Mouse (Mus musculus): ENCODE results near the gene Mogs. TPM values are rescaled to one million over a fixed set of nuclear protein-coding genes. Genes with fewer than 3 reads are reported as not detected.
A peak's percentile ranks its signal among the peaks of the same experiment; 100 is the strongest.

Gene Mogs
- polyA plus RNA-seq, 1 experiment from 2014 or later, result 6.8 TPM

- peaks cover 49% of the 10 kb centered on the region for H3K4me1 ChIP-seq (ENCODE audit: control insufficient read depth, low read depth, low read length)
- H3K4me2 ChIP-seq (ENCODE audit: low read depth, low read length), result no peak overlapping the region
- 82% methylated on average over 11 of the region's 11 CpGs for WGBS (ENCODE audit: insufficient replicate concordance)
- H3K27ac ChIP-seq (ENCODE audit: low read length), result no peak overlapping the region
- H3K9me3 ChIP-seq (replicated peaks; ENCODE audit: control insufficient read depth, low read length), result no peaks in the 10 kb centered on the region
- H3K27me3 ChIP-seq (ENCODE audit: control insufficient read depth, insufficient read depth, low read depth, low read length), result no peaks in the 10 kb centered on the region
- H3K4me3 ChIP-seq (ENCODE audit: low read depth, low read length), result no peak overlapping the region
- ATAC-seq (ENCODE audit: low read depth), result no peak
- H3K9ac ChIP-seq (ENCODE audit: low read depth, low read length), result no peak overlapping the region
- H3K36me3 ChIP-seq (ENCODE audit: control insufficient read depth, insufficient read depth), result peaks cover 8% of the 10 kb centered on the region; the same call in 1 of the 2 replicates
Measured at GRCm38 (mm10) chr6:83118369-83118768, 3.1 kb downstream of the Mogs start.

GRCm38 (mm10) chr6:83118825-83119733 is 3.8 kb downstream of the Mogs start:
- Histone ChIP-seq H3K4me2 (ENCODE audit: low read depth, low read length) (no peak overlapping the region), H3K4me3 (ENCODE audit: low read depth, low read length) (no peak overlapping the region)
- no peak for ATAC-seq (ENCODE audit: low read depth)

GRCm38 (mm10) chr6:83119734-83120051 is 4.4 kb downstream of the Mogs start:
- H3K4me1 ChIP-seq (ENCODE audit: control insufficient read depth, low read depth, low read length), result peaks cover 49% of the 10 kb centered on the region
- 84% methylated on average over 7 of the region's 7 CpGs for WGBS (ENCODE audit: insufficient replicate concordance)
- H3K4me2 ChIP-seq (ENCODE audit: low read depth, low read length), result no peak overlapping the region
- H3K36me3 ChIP-seq (ENCODE audit: control insufficient read depth, insufficient read depth), result peaks cover 8% of the 10 kb centered on the region; the same call in 1 of the 2 replicates
- no peak overlapping the region for H3K27ac ChIP-seq (ENCODE audit: low read length)
- no peak for ATAC-seq (ENCODE audit: low read depth)
- H3K9me3 ChIP-seq (replicated peaks; ENCODE audit: control insufficient read depth, low read length), result no peaks in the 10 kb centered on the region
- no peak overlapping the region for H3K9ac ChIP-seq (ENCODE audit: low read depth, low read length)
- H3K4me3 ChIP-seq (ENCODE audit: low read depth, low read length), result no peak overlapping the region
- no peaks in the 10 kb centered on the region for H3K27me3 ChIP-seq (ENCODE audit: control insufficient read depth, insufficient read depth, low read depth, low read length)

More at GRCm38 (mm10) chr6:83118825-83119733, 3.8 kb downstream of the Mogs start:
- Histone ChIP-seq H3K36me3 (ENCODE audit: control insufficient read depth, insufficient read depth) (peaks cover 8% of the 10 kb centered on the region; the same call in 1 of the 2 replicates), H3K9ac (ENCODE audit: low read depth, low read length) (no peak overlapping the region), H3K4me1 (ENCODE audit: control insufficient read depth, low read depth, low read length) (peaks cover 51% of the 10 kb centered on the region), H3K9me3 (replicated peaks; ENCODE audit: control insufficient read depth, low read length) (no peaks in the 10 kb centered on the region), H3K27ac (ENCODE audit: low read length) (no peak overlapping the region), H3K27me3 (ENCODE audit: control insufficient read depth, insufficient read depth, low read depth, low read length) (no peaks in the 10 kb centered on the region)
- WGBS (ENCODE audit: insufficient replicate concordance), result 63% methylated on average over 14 of the region's 14 CpGs

- under 1% methylated on average over 38 of the region's 38 CpGs for WGBS (ENCODE audit: insufficient replicate concordance)
- H3K27ac ChIP-seq (ENCODE audit: low read length), result peak within 1 kb of the TSS; percentile 96
- peak; percentile 93 for ATAC-seq (ENCODE audit: low read depth)
- H3K4me3 ChIP-seq (ENCODE audit: low read depth, low read length), result peak within 1 kb of the TSS; percentile 77
- no peaks in the 10 kb centered on the region for H3K27me3 ChIP-seq (ENCODE audit: control insufficient read depth, insufficient read depth, low read depth, low read length)
- peaks cover 45% of the 10 kb centered on the region for H3K4me1 ChIP-seq (ENCODE audit: control insufficient read depth, low read depth, low read length)
- H3K4me2 ChIP-seq (ENCODE audit: low read depth, low read length), result peak within 1 kb of the TSS; percentile 99
- H3K9me3 ChIP-seq (replicated peaks; ENCODE audit: control insufficient read depth, low read length), result no peaks in the 10 kb centered on the region
- peak within 1 kb of the TSS; percentile 91 for H3K9ac ChIP-seq (ENCODE audit: low read depth, low read length)
- H3K36me3 ChIP-seq (ENCODE audit: control insufficient read depth, insufficient read depth), result peaks cover 8% of the 10 kb centered on the region; the same call in 1 of the 2 replicates
Measured at GRCm38 (mm10) chr6:83120930-83121862, 5.9 kb downstream of the Mogs start, which contains the start of gene Wbp1. Gene Wbp1 (minus strand): TSS chr6:83121559.

- ATAC-seq (ENCODE audit: low read depth), result peak; percentile 31
- WGBS (ENCODE audit: insufficient replicate concordance), result 3% methylated on average over 45 of the region's 52 CpGs
- no peaks in the 10 kb centered on the region for H3K9me3 ChIP-seq (replicated peaks; ENCODE audit: control insufficient read depth, low read length)
Measured at GRCm38 (mm10) chr6:83121863-83122710, 6.8 kb downstream of the Mogs start.

GRCm38 (mm10) chr6:83122961-83123360 is 7.7 kb downstream of the Mogs start:
- Histone ChIP-seq H3K9me3 (replicated peaks; ENCODE audit: control insufficient read depth, low read length) (no peaks in the 10 kb centered on the region), H3K4me1 (ENCODE audit: control insufficient read depth, low read depth, low read length) (peaks cover 39% of the 10 kb centered on the region), H3K4me2 (ENCODE audit: low read depth, low read length) (no peak overlapping the region), H3K4me3 (ENCODE audit: low read depth, low read length) (no peak overlapping the region), H3K27ac (ENCODE audit: low read length) (no peak overlapping the region), H3K27me3 (ENCODE audit: control insufficient read depth, insufficient read depth, low read depth, low read length) (no peaks in the 10 kb centered on the region), H3K36me3 (ENCODE audit: control insufficient read depth, insufficient read depth) (peaks cover 5% of the 10 kb centered on the region; the same call in 1 of the 2 replicates), H3K9ac (ENCODE audit: low read depth, low read length) (no peak overlapping the region)
- WGBS (ENCODE audit: insufficient replicate concordance), result 87% methylated on average over 5 of the region's 5 CpGs
- no peak for ATAC-seq (ENCODE audit: low read depth)

More at GRCm38 (mm10) chr6:83121863-83122710, 6.8 kb downstream of the Mogs start:
- peaks cover 39% of the 10 kb centered on the region for H3K4me1 ChIP-seq (ENCODE audit: control insufficient read depth, low read depth, low read length)
- H3K9ac ChIP-seq (ENCODE audit: low read depth, low read length), result peak overlapping the region; percentile 91
- H3K4me3 ChIP-seq (ENCODE audit: low read depth, low read length), result peak overlapping the region; percentile 77
- H3K36me3 ChIP-seq (ENCODE audit: control insufficient read depth, insufficient read depth), result peaks cover 8% of the 10 kb centered on the region; the same call in 1 of the 2 replicates
- peak overlapping the region; percentile 99 for H3K4me2 ChIP-seq (ENCODE audit: low read depth, low read length)
- H3K27ac ChIP-seq (ENCODE audit: low read length), result peak overlapping the region; percentile 96
- H3K27me3 ChIP-seq (ENCODE audit: control insufficient read depth, insufficient read depth, low read depth, low read length), result no peaks in the 10 kb centered on the region

- Histone ChIP-seq H3K36me3 (ENCODE audit: control insufficient read depth, insufficient read depth) (no peaks in the 10 kb centered on the region), H3K4me1 (ENCODE audit: control insufficient read depth, low read depth, low read length) (peaks cover 32% of the 10 kb centered on the region), H3K9ac (ENCODE audit: low read depth, low read length) (peak overlapping the region; percentile 83), H3K27ac (ENCODE audit: low read length) (peak overlapping the region; percentile 85), H3K4me2 (ENCODE audit: low read depth, low read length) (peak overlapping the region; percentile 81), H3K4me3 (ENCODE audit: low read depth, low read length) (peak overlapping the region; percentile 81), H3K9me3 (replicated peaks; ENCODE audit: control insufficient read depth, low read length) (no peaks in the 10 kb centered on the region), H3K27me3 (ENCODE audit: control insufficient read depth, insufficient read depth, low read depth, low read length) (no peaks in the 10 kb centered on the region)
- under 1% methylated on average over 30 of the region's 30 CpGs for WGBS (ENCODE audit: insufficient replicate concordance)
- peak; percentile 4; the same call in 1 of the 2 replicates for ATAC-seq (ENCODE audit: low read depth)
Measured at GRCm38 (mm10) chr6:83124851-83125312, 9.6 kb downstream of the Mogs start.

GRCm38 (mm10) chr6:83125331-83125730 is 10.0 kb downstream of the Mogs start, which contains the start of gene Ino80b:
Gene Ino80b (minus strand): TSS chr6:83125431.
- H3K36me3 ChIP-seq (ENCODE audit: control insufficient read depth, insufficient read depth), result no peaks in the 10 kb centered on the region
- no peak for ATAC-seq (ENCODE audit: low read depth)
- peak within 1 kb of the TSS; percentile 81 for H3K4me3 ChIP-seq (ENCODE audit: low read depth, low read length)
- H3K9me3 ChIP-seq (replicated peaks; ENCODE audit: control insufficient read depth, low read length), result no peaks in the 10 kb centered on the region
- H3K27me3 ChIP-seq (ENCODE audit: control insufficient read depth, insufficient read depth, low read depth, low read length), result no peaks in the 10 kb centered on the region
- H3K9ac ChIP-seq (ENCODE audit: low read depth, low read length), result peak within 1 kb of the TSS; percentile 83
- WGBS (ENCODE audit: insufficient replicate concordance), result 30% methylated on average over 5 of the region's 5 CpGs
- peak within 1 kb of the TSS; percentile 85 for H3K27ac ChIP-seq (ENCODE audit: low read length)
- H3K4me1 ChIP-seq (ENCODE audit: control insufficient read depth, low read depth, low read length), result peaks cover 28% of the 10 kb centered on the region
- peak within 1 kb of the TSS; percentile 81 for H3K4me2 ChIP-seq (ENCODE audit: low read depth, low read length)
